Mouse (Mus musculus): ENCODE measurements at regions not wholly inside any gene's neighbourhood (a gene's known extent, or its start where the extent isn't known, plus 50 kb on each side); places are given as distances from the start of the nearest gene placed in this dataset.

GRCm38 (mm10) chr2:138040706-138041105 lies 215.7 kb upstream of the Btbd3 start:
- Histone ChIP-seq H3K9me3 (ENCODE audit: low read length) (no peaks in the 10 kb centered on the region), H3K9ac (no peak overlapping the region), H3K27me3 (ENCODE audit: insufficient read depth, low read length) (no peaks in the 10 kb centered on the region), H3K4me1 (ENCODE audit: insufficient read depth) (no peaks in the 10 kb centered on the region), H3K4me2 (ENCODE audit: low read depth) (no peak overlapping the region), H3K36me3 (ENCODE audit: insufficient read depth) (no peaks in the 10 kb centered on the region), H3K4me3 (ENCODE audit: low read depth, low read length) (no peak overlapping the region), H3K27ac (ENCODE audit: low read depth, low read length) (no peak overlapping the region)
- TF ChIP-seq CTCF (IDR thresholded peaks at IDR 0.05; ENCODE audit: low read depth), result no peak
- 89% methylated on average over 6 of the region's 6 CpGs for WGBS
- ATAC-seq (no peak), DNase-seq (no peak)

DNA sequence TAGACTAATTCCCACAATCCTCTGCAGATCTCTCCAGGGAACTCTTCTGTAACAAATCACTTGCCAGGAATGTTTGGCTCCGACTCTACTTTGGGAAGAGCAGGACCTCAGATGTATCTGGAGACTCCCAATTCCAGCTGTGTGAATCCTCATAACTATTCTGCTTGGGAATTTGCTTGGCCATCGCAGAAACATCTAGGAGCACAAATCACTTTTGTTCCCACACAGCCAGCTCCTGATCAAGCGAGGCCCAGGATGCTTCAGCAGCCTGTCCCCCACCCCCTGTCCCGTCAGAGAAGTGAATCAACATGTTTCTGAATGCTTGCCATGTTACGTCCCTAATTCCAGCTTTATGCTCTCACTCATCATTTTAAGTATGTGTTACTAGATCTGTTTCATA lies 216.1 kb upstream of the Btbd3 start:
- Histone ChIP-seq H3K27ac (ENCODE audit: low read depth, low read length) (no peak overlapping the region), H3K36me3 (ENCODE audit: insufficient read depth) (no peaks in the 10 kb centered on the region), H3K9ac (no peak overlapping the region), H3K9me3 (ENCODE audit: low read length) (no peaks in the 10 kb centered on the region), H3K4me3 (ENCODE audit: low read depth, low read length) (no peak overlapping the region), H3K4me1 (ENCODE audit: insufficient read depth) (no peaks in the 10 kb centered on the region), H3K27me3 (ENCODE audit: insufficient read depth, low read length) (no peaks in the 10 kb centered on the region), H3K4me2 (ENCODE audit: low read depth) (no peak overlapping the region)
- 86% methylated on average over 5 of the region's 5 CpGs for WGBS
- TF ChIP-seq CTCF (IDR thresholded peaks at IDR 0.05; ENCODE audit: low read depth), result no peak
- no peak for ATAC-seq
- DNase-seq, result no peak

DNA sequence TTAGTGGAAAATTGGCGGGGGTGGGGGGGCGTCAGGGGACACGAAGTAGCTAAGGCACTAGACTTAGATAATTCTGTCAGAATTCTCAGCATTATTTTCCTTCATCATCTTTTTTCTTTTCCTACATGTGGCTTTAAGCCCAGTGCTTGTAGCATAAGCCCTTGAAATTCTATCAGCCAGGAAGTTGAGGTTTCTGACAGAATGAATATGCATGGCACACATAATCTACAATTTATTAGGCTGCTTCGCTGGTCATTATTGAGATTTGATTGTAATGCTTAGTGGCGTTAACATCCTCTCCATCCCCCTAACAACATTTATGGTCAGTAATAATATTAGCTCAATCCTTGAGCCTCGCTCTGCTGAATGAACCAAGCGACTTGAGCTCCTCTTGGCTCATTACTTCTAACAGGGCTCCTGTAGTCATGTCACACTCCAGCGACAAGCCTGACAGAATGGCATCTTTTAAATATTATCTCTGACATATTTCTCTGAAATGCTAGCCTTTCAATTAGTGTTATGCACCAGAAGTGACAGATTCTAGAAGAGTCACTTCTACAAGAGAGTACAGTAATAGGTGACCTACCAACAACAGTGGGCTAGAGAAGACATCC lies 222.1 kb upstream of the Btbd3 start:
- WGBS, result 65% methylated on average over 8 of the region's 8 CpGs
- no peaks in the 10 kb centered on the region for H3K9me3 ChIP-seq (ENCODE audit: low read length)
- peak overlapping the region; percentile 70 for H3K27ac ChIP-seq (ENCODE audit: low read depth, low read length)
- ATAC-seq (peak; percentile 70), DNase-seq (no peak)
- H3K4me2 ChIP-seq (ENCODE audit: low read depth), result 0 out of 2 replicates have a peak overlapping the region, but pooled peaks have one; percentile 18
- no peak for TF ChIP-seq CTCF (IDR thresholded peaks at IDR 0.05; ENCODE audit: low read depth)
- no peak overlapping the region for H3K9ac ChIP-seq
- no peaks in the 10 kb centered on the region for H3K4me1 ChIP-seq (ENCODE audit: insufficient read depth)
- no peaks in the 10 kb centered on the region for H3K27me3 ChIP-seq (ENCODE audit: insufficient read depth, low read length)
- H3K4me3 ChIP-seq (ENCODE audit: low read depth, low read length), result no peak overlapping the region
- no peaks in the 10 kb centered on the region for H3K36me3 ChIP-seq (ENCODE audit: insufficient read depth)

DNA sequence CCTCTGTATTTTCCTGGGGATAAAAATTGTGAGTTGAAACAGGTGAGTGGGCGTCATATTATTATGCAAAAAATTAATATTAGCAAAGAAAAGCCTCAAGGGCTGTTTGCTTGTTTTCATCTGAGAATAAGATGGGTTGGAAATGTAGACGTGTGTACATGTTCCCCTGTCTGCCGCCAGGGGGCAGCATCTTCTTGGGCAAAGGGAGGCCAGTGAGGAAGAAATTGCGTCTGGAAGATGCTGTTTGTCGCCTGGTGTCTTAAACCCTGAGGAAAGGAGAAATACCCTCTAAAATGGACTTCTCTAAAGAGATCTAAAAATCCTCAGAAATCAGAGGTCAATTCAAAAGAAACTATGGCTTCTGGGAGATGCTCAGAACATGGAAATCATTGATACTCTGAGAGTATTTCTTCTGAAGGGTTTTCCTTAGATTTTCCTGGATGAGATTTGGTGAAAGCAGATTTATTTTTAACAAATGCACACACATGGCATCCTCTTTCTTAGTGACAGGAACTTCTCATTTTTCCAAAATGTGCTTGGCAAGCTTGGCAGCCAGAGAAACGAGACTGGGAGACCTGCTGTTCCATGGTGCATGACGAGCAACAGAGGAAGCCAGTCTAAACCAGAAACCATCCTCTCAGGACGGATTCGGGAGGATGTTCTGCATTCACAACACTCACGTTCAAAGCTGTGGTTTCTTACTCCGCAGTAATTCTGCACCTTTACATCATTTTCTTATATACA lies 222.8 kb upstream of the Btbd3 start:
- Histone ChIP-seq H3K4me1 (ENCODE audit: insufficient read depth) (no peaks in the 10 kb centered on the region), H3K4me3 (ENCODE audit: low read depth, low read length) (no peak overlapping the region), H3K27me3 (ENCODE audit: insufficient read depth, low read length) (no peaks in the 10 kb centered on the region), H3K4me2 (ENCODE audit: low read depth) (0 out of 2 replicates have a peak overlapping the region, but pooled peaks have one; percentile 18), H3K27ac (ENCODE audit: low read depth, low read length) (peak overlapping the region; percentile 70), H3K9me3 (ENCODE audit: low read length) (no peaks in the 10 kb centered on the region), H3K9ac (no peak overlapping the region), H3K36me3 (ENCODE audit: insufficient read depth) (no peaks in the 10 kb centered on the region)
- ATAC-seq, result peak; percentile 95
- TF ChIP-seq CTCF (IDR thresholded peaks at IDR 0.05; ENCODE audit: low read depth), result peak; percentile 97
- peak; percentile 91 for DNase-seq
- WGBS, result 21% methylated on average over 11 of the region's 11 CpGs

- 96% methylated on average over 1 of the region's 1 CpGs for WGBS
- DNase-seq (no peak), ATAC-seq (no peak)
- Histone ChIP-seq H3K27me3 (ENCODE audit: insufficient read depth, low read length) (no peaks in the 10 kb centered on the region), H3K4me1 (ENCODE audit: insufficient read depth) (no peaks in the 10 kb centered on the region), H3K4me3 (ENCODE audit: low read depth, low read length) (no peak overlapping the region), H3K9me3 (ENCODE audit: low read length) (no peaks in the 10 kb centered on the region), H3K27ac (ENCODE audit: low read depth, low read length) (no peak overlapping the region), H3K9ac (no peak overlapping the region), H3K36me3 (ENCODE audit: insufficient read depth) (no peaks in the 10 kb centered on the region), H3K4me2 (ENCODE audit: low read depth) (no peak overlapping the region)
- no peak for TF ChIP-seq CTCF (IDR thresholded peaks at IDR 0.05; ENCODE audit: low read depth)
Measured at GRCm38 (mm10) chr2:138027411-138027810, 229.0 kb upstream of the Btbd3 start.

DNA sequence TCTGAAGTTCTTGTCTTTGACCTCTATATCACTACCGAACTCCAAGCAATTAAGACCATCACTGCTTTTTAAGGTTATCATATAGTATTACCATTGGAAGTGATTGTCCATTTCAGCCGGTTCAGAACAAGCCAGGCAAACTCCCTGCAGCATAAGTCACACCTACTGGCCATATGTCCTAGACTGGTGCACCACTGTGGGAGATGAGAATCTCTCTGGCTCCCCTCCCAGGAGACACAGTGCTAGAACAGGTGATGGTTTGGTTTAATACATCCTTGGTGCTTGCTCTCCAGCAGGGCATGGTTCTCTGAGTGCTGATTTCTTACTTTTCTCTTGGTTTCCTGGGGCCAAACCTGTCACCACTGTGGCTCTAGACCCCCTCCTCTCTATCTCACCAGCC lies 232.8 kb upstream of the Btbd3 start:
- no peak overlapping the region for H3K27ac ChIP-seq (ENCODE audit: low read depth, low read length)
- TF ChIP-seq CTCF (IDR thresholded peaks at IDR 0.05; ENCODE audit: low read depth), result no peak
- no peak overlapping the region for H3K4me2 ChIP-seq (ENCODE audit: low read depth)
- H3K9ac ChIP-seq, result no peak overlapping the region
- no peak for DNase-seq
- WGBS, result 87% methylated on average over 2 of the region's 2 CpGs
- no peak for ATAC-seq
- no peaks in the 10 kb centered on the region for H3K27me3 ChIP-seq (ENCODE audit: insufficient read depth, low read length)
- H3K4me3 ChIP-seq (ENCODE audit: low read depth, low read length), result no peak overlapping the region
- no peaks in the 10 kb centered on the region for H3K9me3 ChIP-seq (ENCODE audit: low read length)
- H3K36me3 ChIP-seq (ENCODE audit: insufficient read depth), result no peaks in the 10 kb centered on the region
- no peaks in the 10 kb centered on the region for H3K4me1 ChIP-seq (ENCODE audit: insufficient read depth)

DNA sequence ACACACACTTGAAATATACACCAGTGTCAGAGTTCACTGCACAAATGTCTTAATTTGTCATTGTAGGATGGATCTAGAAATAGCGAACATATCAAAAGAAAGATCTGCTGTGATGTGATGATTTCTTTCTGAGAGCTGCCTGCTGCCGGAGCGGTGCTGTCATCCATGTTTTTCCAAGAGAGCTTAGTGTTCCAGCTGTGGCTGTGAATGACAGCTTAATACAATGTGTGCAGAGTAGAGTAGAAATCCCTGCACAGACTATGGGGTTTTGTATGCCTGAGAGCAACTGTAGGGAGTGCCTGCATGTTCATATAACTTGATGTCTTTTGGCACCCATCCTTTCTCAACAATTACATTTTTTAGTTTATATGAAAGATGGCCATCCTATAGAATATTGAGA lies 274.6 kb upstream of the Btbd3 start:
- Histone ChIP-seq H3K4me2 (ENCODE audit: low read depth) (no peak overlapping the region), H3K27me3 (ENCODE audit: insufficient read depth, low read length) (no peaks in the 10 kb centered on the region), H3K4me3 (ENCODE audit: low read depth, low read length) (no peak overlapping the region), H3K36me3 (ENCODE audit: insufficient read depth) (no peaks in the 10 kb centered on the region), H3K27ac (ENCODE audit: low read depth, low read length) (no peak overlapping the region), H3K4me1 (ENCODE audit: insufficient read depth) (no peaks in the 10 kb centered on the region), H3K9ac (no peak overlapping the region), H3K9me3 (ENCODE audit: low read length) (no peaks in the 10 kb centered on the region)
- DNase-seq (peak; percentile 21), ATAC-seq (peak; percentile 81)
- TF ChIP-seq CTCF (IDR thresholded peaks at IDR 0.05; ENCODE audit: low read depth), result no peak
- 41% methylated on average over 3 of the region's 3 CpGs for WGBS
